Mouse (Mus musculus): ENCODE data around the gene Prss46.

The Prss46 gene

GRCm38 (mm10) chr9:110858967-110859596, 14.8 kb downstream of the Prss46 start:
- DNase-seq: peak; percentile 59

GRCm38 (mm10) chr9:110871030-110871429, 26.7 kb downstream of the Prss46 start:
- peak; percentile 58 for DNase-seq

- no peak for DNase-seq
These were observed 29.7 kb downstream of the Prss46 start for GRCm38 (mm10) chr9:110873681-110874659.

GRCm38 (mm10) chr9:110874660-110875191, 30.4 kb downstream of the Prss46 start:
- DNase-seq: no peak

- DNase-seq: peak; percentile 56
These were observed 31.0 kb downstream of the Prss46 start for GRCm38 (mm10) chr9:110875288-110875695.

GRCm38 (mm10) chr9:110877353-110877752, 33.0 kb downstream of the Prss46 start:
- DNase-seq: no peak

- DNase-seq: no peak
These were observed 33.6 kb downstream of the Prss46 start for GRCm38 (mm10) chr9:110877888-110878287.

GRCm38 (mm10) chr9:110879191-110879920, 35.0 kb downstream of the Prss46 start, which contains the start of gene Als2cl:
TSS of gene Als2cl (plus strand) at chr9:110879870.
- DNase-seq: no peak

- DNase-seq: peak; percentile 64
These were observed 35.8 kb downstream of the Prss46 start, which contains the start of gene Tmie for GRCm38 (mm10) chr9:110879998-110880561. TSS of gene Tmie (minus strand) at chr9:110880113.

- no peak for DNase-seq
These were observed 36.5 kb downstream of the Prss46 start for GRCm38 (mm10) chr9:110880772-110881171.

GRCm38 (mm10) chr9:110881953-110882352, 37.6 kb downstream of the Prss46 start:
- DNase-seq: no peak

- no peak for DNase-seq
These were observed 43.3 kb downstream of the Prss46 start for GRCm38 (mm10) chr9:110887388-110888303.

- no peak for DNase-seq
These were observed 44.6 kb downstream of the Prss46 start for GRCm38 (mm10) chr9:110888935-110889334.

- peak; percentile 67 for DNase-seq
These were observed 45.9 kb downstream of the Prss46 start for GRCm38 (mm10) chr9:110890026-110890783.

- DNase-seq: no peak
These were observed 46.9 kb downstream of the Prss46 start for GRCm38 (mm10) chr9:110891077-110891828.

- no peak for DNase-seq
These were observed 48.2 kb downstream of the Prss46 start for GRCm38 (mm10) chr9:110892552-110892951.

- no peak for DNase-seq
These were observed 49.1 kb downstream of the Prss46 start for GRCm38 (mm10) chr9:110893429-110893828.

- no peak for DNase-seq
These were observed 51.2 kb downstream of the Prss46 start for GRCm38 (mm10) chr9:110895507-110895906.

GRCm38 (mm10) chr9:110895994-110896393, 51.7 kb downstream of the Prss46 start:
- no peak for DNase-seq

- peak; percentile 28 for DNase-seq
These were observed 52.3 kb downstream of the Prss46 start for GRCm38 (mm10) chr9:110896595-110896994.

Measured in liver (tissue).